Mouse (Mus musculus): ENCODE results near the gene Sfi1. TPM values are rescaled to one million over a fixed set of nuclear protein-coding genes. Genes with fewer than 3 reads are reported as not detected.
A peak's percentile ranks its signal among the peaks of the same experiment; 100 is the strongest.
"Not testable (repeated sequence)": the region's sequence is repeated elsewhere in the genome, so short reads cannot be mapped to it uniquely, and the experiment has no call there.

Sfi1 gene
- polyA plus RNA-seq, 1 experiment = not detected

GRCm38 (mm10) chr11:3133360-3133759 is 59.9 kb downstream of the Sfi1 start:
- WGBS = 83% methylated on average over 1 of the region's 4 CpGs
- not testable (repeated sequence) for H3K4me1 ChIP-seq (ENCODE audit: control insufficient read depth, insufficient read depth, low read length); H3K4me3 ChIP-seq (ENCODE audit: insufficient read depth, low read depth, low read length); H3K27ac ChIP-seq (ENCODE audit: insufficient read depth, low read depth, low read length)

GRCm38 (mm10) chr11:3132957-3133356 is 60.3 kb downstream of the Sfi1 start:
- H3K27ac ChIP-seq (ENCODE audit: insufficient read depth, low read depth, low read length); H3K4me1 ChIP-seq (ENCODE audit: control insufficient read depth, insufficient read depth, low read length); H3K4me3 ChIP-seq (ENCODE audit: insufficient read depth, low read depth, low read length): not testable (repeated sequence)
- 88% methylated on average over 3 of the region's 3 CpGs for WGBS

- H3K4me3 ChIP-seq (ENCODE audit: insufficient read depth, low read depth, low read length); H3K4me1 ChIP-seq (ENCODE audit: control insufficient read depth, insufficient read depth, low read length); H3K27ac ChIP-seq (ENCODE audit: insufficient read depth, low read depth, low read length): not testable (repeated sequence)
- WGBS = 90% methylated on average over 10 of the region's 10 CpGs
Measured at GRCm38 (mm10) chr11:3132001-3132400, 61.3 kb downstream of the Sfi1 start.

- H3K27ac ChIP-seq (ENCODE audit: insufficient read depth, low read depth, low read length); H3K4me3 ChIP-seq (ENCODE audit: insufficient read depth, low read depth, low read length): not testable (repeated sequence)
- WGBS = 92% methylated on average over 6 of the region's 8 CpGs
- peaks cover 11% of the 10 kb centered on the region for H3K4me1 ChIP-seq (ENCODE audit: control insufficient read depth, insufficient read depth, low read length)
Measured at GRCm38 (mm10) chr11:3129852-3130251, 63.4 kb downstream of the Sfi1 start.

GRCm38 (mm10) chr11:3129276-3129675 is 64.0 kb downstream of the Sfi1 start:
- 94% methylated on average over 2 of the region's 2 CpGs for WGBS
- H3K4me3 ChIP-seq (ENCODE audit: insufficient read depth, low read depth, low read length); H3K27ac ChIP-seq (ENCODE audit: insufficient read depth, low read depth, low read length): not testable (repeated sequence)
- H3K4me1 ChIP-seq (ENCODE audit: control insufficient read depth, insufficient read depth, low read length) = peaks cover 11% of the 10 kb centered on the region

GRCm38 (mm10) chr11:3127303-3127795 is 65.9 kb downstream of the Sfi1 start:
- H3K27ac ChIP-seq (ENCODE audit: insufficient read depth, low read depth, low read length); H3K4me3 ChIP-seq (ENCODE audit: insufficient read depth, low read depth, low read length): not testable (repeated sequence)
- peaks cover 11% of the 10 kb centered on the region for H3K4me1 ChIP-seq (ENCODE audit: control insufficient read depth, insufficient read depth, low read length)
- 92% methylated on average over 5 of the region's 7 CpGs for WGBS

GRCm38 (mm10) chr11:3126478-3127302 is 66.6 kb downstream of the Sfi1 start:
- H3K27ac ChIP-seq (ENCODE audit: insufficient read depth, low read depth, low read length); H3K4me3 ChIP-seq (ENCODE audit: insufficient read depth, low read depth, low read length): not testable (repeated sequence)
- H3K4me1 ChIP-seq (ENCODE audit: control insufficient read depth, insufficient read depth, low read length) = peaks cover 11% of the 10 kb centered on the region
- WGBS = 71% methylated on average over 6 of the region's 6 CpGs

- H3K4me3 ChIP-seq (ENCODE audit: insufficient read depth, low read depth, low read length); H3K27ac ChIP-seq (ENCODE audit: insufficient read depth, low read depth, low read length): not testable (repeated sequence)
- H3K4me1 ChIP-seq (ENCODE audit: control insufficient read depth, insufficient read depth, low read length) = peaks cover 11% of the 10 kb centered on the region
- 75% methylated on average over 3 of the region's 4 CpGs for WGBS
Measured at GRCm38 (mm10) chr11:3125922-3126321, 67.3 kb downstream of the Sfi1 start.

- peaks cover 11% of the 10 kb centered on the region for H3K4me1 ChIP-seq (ENCODE audit: control insufficient read depth, insufficient read depth, low read length)
- WGBS = 80% methylated on average over 20 of the region's 22 CpGs
- H3K27ac ChIP-seq (ENCODE audit: insufficient read depth, low read depth, low read length); H3K4me3 ChIP-seq (ENCODE audit: insufficient read depth, low read depth, low read length): not testable (repeated sequence)
- 0 out of 2 replicates have a peak, but pooled peaks have one; percentile 12 for TF ChIP-seq CTCF (IDR thresholded peaks at IDR 0.05; ENCODE audit: insufficient read depth, low read depth, low read length)
Measured at GRCm38 (mm10) chr11:3124932-3125810, 68.1 kb downstream of the Sfi1 start.

GRCm38 (mm10) chr11:3114403-3114802 is 78.9 kb downstream of the Sfi1 start:
- Histone ChIP-seq H3K27ac (ENCODE audit: insufficient read depth, low read depth, low read length) (no peak overlapping the region), H3K4me3 (ENCODE audit: insufficient read depth, low read depth, low read length) (no peak overlapping the region), H3K4me1 (ENCODE audit: control insufficient read depth, insufficient read depth, low read length) (no peaks in the 10 kb centered on the region)
- no peak for TF ChIP-seq CTCF (IDR thresholded peaks at IDR 0.05; ENCODE audit: insufficient read depth, low read depth, low read length)
- no peak for TF ChIP-seq POLR2A (IDR thresholded peaks at IDR 0.05; ENCODE audit: insufficient read depth, low read depth, low read length)
- 66% methylated on average over 3 of the region's 3 CpGs for WGBS

All from olfactory bulb, adult 2 months (tissue).